Mouse (Mus musculus) thymus, adult 2 months (tissue): ENCODE data around the gene Tulp1.

ENCODE experiments used
- CTCF ChIP-seq: fragments of 200-500 bp; IDR thresholded peaks from 2 replicates; pipeline ENCODE4 v1.5.1; 2012; ENCODE audit warnings: mild to moderate bottlenecking, control low read depth, low read length, moderate library complexity, borderline replicate concordance; ENCODE audit not compliant: control insufficient read depth, poor library complexity, insufficient read depth; ENCODE audit errors: extremely low read depth
- POLR2A ChIP-seq: fragments of 200-500 bp; IDR thresholded peaks from 2 replicates; pipeline ENCODE4 v1.6.1; 2012; ENCODE audit warnings: mild to moderate bottlenecking, low read length, control low read depth, moderate library complexity; ENCODE audit not compliant: control insufficient read depth, poor library complexity, insufficient read depth; ENCODE audit errors: extremely low read depth

DNA sequence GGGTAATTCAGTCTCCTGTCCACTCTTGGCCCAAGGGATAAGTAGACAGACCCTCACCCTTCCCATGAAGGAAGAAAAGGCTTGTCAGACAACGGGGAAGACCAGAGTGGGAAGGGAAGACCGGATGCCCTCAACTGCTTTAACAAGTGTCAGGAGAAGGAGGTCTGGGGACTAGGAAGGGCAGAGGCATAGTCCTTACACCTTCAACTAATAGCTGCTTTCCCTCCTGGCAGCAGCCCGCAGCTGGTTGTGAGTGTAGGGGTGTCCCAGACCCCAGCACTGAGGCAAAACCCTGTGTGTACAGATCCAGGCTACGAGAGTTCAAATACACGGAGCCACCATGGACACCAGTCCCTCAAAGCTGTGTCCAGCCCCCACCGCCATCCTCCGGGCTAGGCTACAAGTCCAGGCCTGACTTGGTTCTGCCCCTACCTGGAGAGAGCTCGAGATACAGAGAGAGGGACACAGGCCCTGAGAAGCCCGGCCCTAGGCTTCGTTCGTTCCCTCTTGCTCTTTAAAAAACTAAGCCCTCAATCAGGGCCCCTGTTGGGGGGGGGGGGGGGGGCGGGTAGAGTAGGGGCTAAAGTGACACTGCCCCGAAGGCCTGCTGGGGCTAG is 15.7 kb downstream of the Tulp1 start:
- TF ChIP-seq CTCF (no peak), POLR2A (no peak)
